Mouse (Mus musculus): ENCODE data around the gene Rtl10. TPM values are rescaled to one million over a fixed set of nuclear protein-coding genes. Genes with fewer than 3 reads are reported as not detected.

The Rtl10 gene
- total and polyA plus RNA-seq, 3 experiments = 5.9 to 13.3 TPM; not detected in 1

DNA sequence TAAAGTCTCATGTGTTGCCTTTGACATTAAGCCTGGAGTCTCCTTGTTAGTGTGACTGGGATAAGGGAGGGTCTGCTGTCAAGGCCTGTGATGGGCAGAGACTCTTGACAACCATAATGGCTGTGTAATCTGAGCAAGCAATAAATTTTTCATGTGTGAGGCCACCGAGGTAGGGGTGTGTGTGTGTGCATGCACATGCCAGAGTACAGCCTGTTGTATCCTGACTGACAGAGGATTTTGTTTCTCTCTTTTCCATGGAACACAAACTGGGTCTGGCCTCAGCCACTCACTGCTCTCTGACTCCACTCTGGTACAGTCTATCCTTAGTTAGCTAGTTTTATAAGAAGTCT lies 8.5 kb downstream of the Rtl10 start:
- Histone ChIP-seq H3K27me3 (ENCODE audit: control insufficient read depth in 1 of 2, insufficient read depth in 2 of 2, low read length in 2 of 2) (no peaks in the 10 kb centered on the region), H3K9me3 (replicated peaks; ENCODE audit: insufficient read depth, low read length) (no peaks in the 10 kb centered on the region), H3K4me3 (ENCODE audit: control insufficient read depth in 1 of 2, insufficient read depth in 1 of 2, low read depth in 2 of 2, low read length in 2 of 2) (no peak overlapping the region), H3K79me2 (ENCODE audit: control insufficient read depth, insufficient read depth, low read length, poor library complexity) (no peaks in the 10 kb centered on the region), H3K36me3 (ENCODE audit: control insufficient read depth in 1 of 2, insufficient read depth in 2 of 2, low read length in 2 of 2) (no peaks in the 10 kb centered on the region; a peak in 2 of 4 replicates), H3K27ac (ENCODE audit: control insufficient read depth, low read depth, low read length) (no peak overlapping the region), H3K4me1 (ENCODE audit: control insufficient read depth in 1 of 2, insufficient read depth in 2 of 2, low read length in 2 of 2) (no peaks in the 10 kb centered on the region), H3K9ac (ENCODE audit: control insufficient read depth, low read depth, low read length, poor library complexity, severe bottlenecking) (no peak overlapping the region)
- TF ChIP-seq USF2 (IDR thresholded peaks at IDR 0.05; ENCODE audit: borderline replicate concordance in 1 of 2, insufficient read depth in 1 of 2, low read depth in 1 of 2, low read length in 2 of 2) (no peak), EP300 (IDR thresholded peaks at IDR 0.05; ENCODE audit: low read depth in 1 of 2, low read length in 2 of 2) (no peak), NELFE (IDR thresholded peaks at IDR 0.05; ENCODE audit: low read depth, low read length) (no peak), MAFK (IDR thresholded peaks at IDR 0.05; ENCODE audit: borderline replicate concordance, low read depth, low read length) (no peak), MAZ (IDR thresholded peaks at IDR 0.05; ENCODE audit: low read depth, low read length) (no peak), NRF1 (IDR thresholded peaks at IDR 0.05; ENCODE audit: insufficient read depth, low read depth, low read length, poor library complexity, severe bottlenecking) (no peak), POLR2A (IDR thresholded peaks at IDR 0.05; ENCODE audit: control insufficient read depth in 1 of 2, insufficient read depth in 1 of 2, low read depth in 1 of 2, low read length in 2 of 2, poor library complexity in 1 of 2) (no peak), GABPA (IDR thresholded peaks at IDR 0.05; ENCODE audit: low read depth, low read length) (no peak), ZNF384 (IDR thresholded peaks at IDR 0.05; ENCODE audit: low read depth, low read length) (no peak), KAT2A (conservative IDR thresholded peaks at IDR 0.05; ENCODE audit: low read depth, low read length) (no peak), CHD2 (IDR thresholded peaks at IDR 0.05; ENCODE audit: low read length) (no peak), TBP (IDR thresholded peaks at IDR 0.05; ENCODE audit: low read depth, low read length) (no peak), RAD21 (IDR thresholded peaks at IDR 0.05; ENCODE audit: low read depth, low read length) (no peak), RCOR1 (IDR thresholded peaks at IDR 0.05; ENCODE audit: low read depth, low read length) (no peak), ZKSCAN1 (IDR thresholded peaks at IDR 0.05; ENCODE audit: low read depth, low read length) (no peak), ELF1 (IDR thresholded peaks at IDR 0.05; ENCODE audit: low read depth, low read length) (no peak)
- no peak for DNase-seq (ENCODE audit: low read depth, low spot score)

DNA sequence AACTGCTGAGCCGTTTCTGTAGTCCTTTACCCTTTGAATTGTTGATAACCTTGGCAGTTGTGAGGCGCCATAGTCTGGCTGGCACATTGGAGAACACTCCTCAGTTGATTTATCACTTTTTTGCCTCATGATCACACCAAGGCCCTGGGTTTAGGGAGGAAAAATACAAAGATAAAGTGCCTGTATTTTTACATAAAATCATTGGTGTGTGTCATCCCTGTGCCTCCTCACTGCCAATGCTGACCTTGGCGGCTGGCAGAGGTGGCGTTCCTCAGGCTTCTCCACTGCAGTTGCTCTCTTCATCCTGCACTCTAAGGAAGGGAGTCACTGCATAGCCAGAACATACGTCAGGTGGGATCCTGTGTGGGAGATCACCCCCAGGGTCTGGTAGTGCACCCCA lies 13.0 kb downstream of the Rtl10 start:
- Histone ChIP-seq H3K4me1 (ENCODE audit: control insufficient read depth in 1 of 2, insufficient read depth in 2 of 2, low read length in 2 of 2) (no peaks in the 10 kb centered on the region), H3K9ac (ENCODE audit: control insufficient read depth, low read depth, low read length, poor library complexity, severe bottlenecking) (no peak overlapping the region), H3K36me3 (ENCODE audit: control insufficient read depth in 1 of 2, insufficient read depth in 2 of 2, low read length in 2 of 2) (no peaks in the 10 kb centered on the region; a peak in 1 of 4 replicates), H3K9me3 (replicated peaks; ENCODE audit: insufficient read depth, low read length) (no peaks in the 10 kb centered on the region), H3K27ac (ENCODE audit: control insufficient read depth, low read depth, low read length) (no peak overlapping the region), H3K27me3 (ENCODE audit: control insufficient read depth in 1 of 2, insufficient read depth in 2 of 2, low read length in 2 of 2) (no peaks in the 10 kb centered on the region), H3K4me3 (ENCODE audit: control insufficient read depth in 1 of 2, insufficient read depth in 1 of 2, low read depth in 2 of 2, low read length in 2 of 2) (no peak overlapping the region), H3K79me2 (ENCODE audit: control insufficient read depth, insufficient read depth, low read length, poor library complexity) (no peaks in the 10 kb centered on the region)
- DNase-seq (ENCODE audit: low read depth, low spot score) = no peak
- TF ChIP-seq E2F4 (IDR thresholded peaks at IDR 0.05; ENCODE audit: borderline replicate concordance, low read depth, low read length) (no peak), POLR2AphosphoS2 (IDR thresholded peaks at IDR 0.05; ENCODE audit: low read length) (no peak), RAD21 (IDR thresholded peaks at IDR 0.05; ENCODE audit: low read depth, low read length) (no peak), ZNF384 (IDR thresholded peaks at IDR 0.05; ENCODE audit: low read depth, low read length) (no peak), KAT2A (conservative IDR thresholded peaks at IDR 0.05; ENCODE audit: low read depth, low read length) (no peak), MEF2A (IDR thresholded peaks at IDR 0.05; ENCODE audit: extremely low read depth, insufficient replicate concordance, low read depth, low read length, poor library complexity, severe bottlenecking) (no peak), NRF1 (IDR thresholded peaks at IDR 0.05; ENCODE audit: insufficient read depth, low read depth, low read length, poor library complexity, severe bottlenecking) (no peak), SIN3A (IDR thresholded peaks at IDR 0.05; ENCODE audit: low read length) (no peak), CTCF (IDR thresholded peaks at IDR 0.05 in 2 of 3, conservative IDR thresholded peaks at IDR 0.05 in 1 of 3; ENCODE audit: control insufficient read depth in 1 of 3, insufficient read depth in 1 of 3, low read depth in 2 of 3, low read length in 3 of 3, poor library complexity in 1 of 3, severe bottlenecking in 1 of 3) (no peak), TAL1 (IDR thresholded peaks at IDR 0.05; ENCODE audit: low read length) (no peak), ZMIZ1 (IDR thresholded peaks at IDR 0.05; ENCODE audit: low read depth, low read length) (no peak), MAZ (IDR thresholded peaks at IDR 0.05; ENCODE audit: low read depth, low read length) (no peak), ETS1 (IDR thresholded peaks at IDR 0.05; ENCODE audit: low read depth, low read length) (no peak), ZC3H11A (IDR thresholded peaks at IDR 0.05; ENCODE audit: low read depth, low read length) (no peak), MYC (IDR thresholded peaks at IDR 0.05; ENCODE audit: low read depth, low read length) (no peak)
